Mouse (Mus musculus): ENCODE measurements around the gene Tfdp1. TPM values are rescaled to one million over a fixed set of nuclear protein-coding genes. Genes with fewer than 3 reads are reported as not detected.
"Not testable (repeated sequence)": the region's sequence is repeated elsewhere in the genome, so short reads cannot be mapped to it uniquely, and the experiment has no call there.

Tfdp1 gene
- 10 to 100 TPM; 57.6 to 58.0 TPM for total RNA-seq (2021)
- long read RNA-seq, transcript Tfdp1-204 (12 exons, 2,511 nt): minor isoform, 14 of 114 reads
- long read RNA-seq, transcript Tfdp1-201 (11 exons, 1,700 nt): major isoform, 24 of 114 reads
- long read RNA-seq, partial matches to known transcripts: 11 of 114 reads
- long read RNA-seq, other reads (novel, unspliced or antisense): 62 of 114 reads

- DNase-seq (ENCODE audit: low spot score in 2 of 2): peak; percentile 77 to 79
Measured at GRCm38 (mm10) chr8:13338255-13338860, at the start of gene Tfdp1. Gene Tfdp1, plus strand, starts transcription at chr8:13338751.

GRCm38 (mm10) chr8:13292364-13292763, 46.2 kb upstream of the Tfdp1 start:
- DNase-seq (ENCODE audit: low spot score in 2 of 2): peak; percentile 54 to 80

- DNase-seq (ENCODE audit: low spot score in 2 of 2): no peak
Measured at GRCm38 (mm10) chr8:13293677-13294470, 44.7 kb upstream of the Tfdp1 start.

DNA sequence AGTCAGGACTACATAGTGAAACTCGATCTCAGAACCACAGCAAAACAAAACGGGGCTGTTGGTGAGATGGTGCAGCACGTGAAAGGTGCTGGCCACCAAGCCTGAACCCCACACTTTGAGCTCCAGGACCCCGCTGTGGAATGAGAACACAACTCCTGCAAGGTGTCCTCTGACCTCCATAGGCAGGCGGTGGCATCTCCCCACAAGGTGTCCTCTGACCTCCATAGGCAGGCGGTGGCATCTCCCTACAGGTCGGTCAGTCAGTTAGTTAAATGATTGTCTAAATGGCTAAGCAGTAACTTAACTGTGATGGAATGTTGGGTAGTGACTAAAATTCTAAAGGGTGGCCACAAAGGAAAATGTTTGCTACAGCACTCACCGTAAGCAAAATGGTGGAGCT, 39.0 kb upstream of the Tfdp1 start:
- DNase-seq (ENCODE audit: low spot score in 2 of 2): no peak

- no peak for DNase-seq (ENCODE audit: low spot score in 2 of 2)
Measured at GRCm38 (mm10) chr8:13301036-13301435, 37.5 kb upstream of the Tfdp1 start.

DNA sequence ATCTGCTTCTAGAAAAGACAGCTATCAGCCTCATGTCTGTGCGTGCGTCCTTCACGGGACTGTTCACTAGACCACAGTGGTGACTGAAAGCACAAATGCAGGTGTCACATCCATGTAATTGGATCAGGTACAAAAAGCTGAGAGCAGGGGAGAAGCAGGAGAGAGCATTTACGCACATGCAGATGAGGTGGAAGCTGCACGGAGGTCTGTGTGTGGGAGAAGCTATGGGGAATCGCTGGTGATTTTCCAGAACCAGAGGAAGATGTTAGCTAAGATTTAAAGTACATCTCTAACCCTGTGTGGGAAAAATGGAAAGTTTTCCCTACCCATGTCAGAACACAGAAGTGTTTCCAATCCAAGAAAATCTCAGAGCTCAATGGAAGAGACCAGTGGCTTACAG, 33.1 kb upstream of the Tfdp1 start:
- DNase-seq (ENCODE audit: low spot score in 2 of 2): no peak

- DNase-seq (ENCODE audit: low spot score in 2 of 2): no peak
Measured at GRCm38 (mm10) chr8:13305884-13306283, 32.7 kb upstream of the Tfdp1 start.

- no peak for DNase-seq (ENCODE audit: low spot score in 2 of 2)
Measured at GRCm38 (mm10) chr8:13306309-13306909, 32.1 kb upstream of the Tfdp1 start.

DNA sequence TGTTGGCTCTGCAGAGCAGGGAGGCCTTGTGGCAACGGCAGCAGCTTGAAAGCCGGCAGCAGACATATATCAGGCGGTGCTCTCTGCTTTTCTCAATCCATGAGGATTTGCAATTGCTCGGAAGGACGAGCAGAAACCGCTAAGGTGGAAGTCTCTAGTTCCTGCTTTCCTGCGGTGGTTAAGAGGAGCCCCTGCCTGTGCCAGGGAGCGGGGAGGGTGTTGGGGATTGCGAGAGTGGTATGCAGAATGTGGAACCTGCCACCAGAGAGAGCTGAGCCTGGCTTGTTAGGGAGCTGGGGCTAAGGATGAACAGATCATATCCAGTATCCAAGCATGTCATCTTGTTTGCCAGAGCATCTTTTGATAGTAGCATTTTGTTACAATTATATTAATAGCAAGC, 31.6 kb upstream of the Tfdp1 start:
- DNase-seq (ENCODE audit: low spot score in 2 of 2): no peak

DNA sequence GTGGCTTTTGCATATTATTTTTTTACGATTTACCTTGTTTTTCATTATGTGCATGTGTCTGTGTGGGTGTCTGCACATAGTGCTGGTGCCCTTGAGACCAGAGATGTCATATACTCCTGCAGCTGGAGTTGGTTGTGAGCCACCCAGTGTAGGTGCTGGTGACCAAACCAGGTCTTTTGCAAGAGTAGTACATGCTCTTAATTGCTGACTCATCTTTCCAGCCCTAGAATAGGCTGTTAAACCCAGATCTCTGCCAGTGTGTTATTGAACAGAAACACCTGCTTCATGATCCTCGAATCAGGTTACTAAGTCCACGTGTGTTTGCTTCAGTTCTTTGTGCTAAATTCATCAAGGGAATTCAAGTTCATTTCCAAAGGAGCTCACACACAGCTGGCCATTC, 23.6 kb upstream of the Tfdp1 start:
- no peak for DNase-seq (ENCODE audit: low spot score in 2 of 2)

- no peak for DNase-seq (ENCODE audit: low spot score in 2 of 2)
Measured at GRCm38 (mm10) chr8:13316671-13317070, 21.9 kb upstream of the Tfdp1 start.

DNA sequence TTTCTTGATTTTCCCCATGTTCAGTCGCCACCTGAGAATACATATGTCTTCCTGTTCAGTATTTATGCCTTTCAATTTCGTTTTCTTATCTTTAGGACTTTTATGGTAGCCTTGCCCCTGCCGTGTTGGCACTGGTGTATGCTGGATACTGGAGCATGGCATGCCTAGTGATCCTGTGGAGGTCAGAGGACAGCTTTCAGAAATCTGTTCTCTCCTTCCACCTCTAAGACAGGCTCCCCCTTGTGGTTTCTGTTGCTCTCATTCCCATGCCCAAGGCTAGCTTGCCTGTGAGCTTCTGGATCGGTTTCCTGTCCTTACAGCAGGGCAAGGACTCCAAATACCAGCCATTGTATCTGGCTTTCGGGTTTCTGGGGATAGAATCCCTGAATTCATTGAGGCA, 12.0 kb upstream of the Tfdp1 start:
- no peak for DNase-seq (ENCODE audit: low spot score in 2 of 2)

DNA sequence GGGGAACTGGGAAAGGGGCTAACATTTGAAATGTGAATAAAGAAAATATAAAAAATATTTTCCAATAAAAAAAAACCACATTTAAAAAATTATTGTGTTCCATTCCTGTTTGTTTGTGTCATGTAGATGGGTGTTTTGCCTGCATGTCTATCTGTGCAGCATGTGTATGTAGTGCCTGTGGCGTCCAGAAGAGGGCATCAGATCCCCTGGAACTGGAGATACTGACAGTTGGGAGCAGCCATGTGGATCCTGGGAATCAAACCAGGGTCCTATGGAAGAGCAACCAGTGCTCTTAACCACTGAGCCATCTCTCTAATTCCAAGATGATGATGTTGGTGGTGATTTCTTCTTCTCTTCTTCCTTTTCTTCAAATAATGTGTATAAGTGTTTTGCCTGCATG, 3.9 kb upstream of the Tfdp1 start:
- DNase-seq (ENCODE audit: low spot score in 2 of 2): no peak

DNA sequence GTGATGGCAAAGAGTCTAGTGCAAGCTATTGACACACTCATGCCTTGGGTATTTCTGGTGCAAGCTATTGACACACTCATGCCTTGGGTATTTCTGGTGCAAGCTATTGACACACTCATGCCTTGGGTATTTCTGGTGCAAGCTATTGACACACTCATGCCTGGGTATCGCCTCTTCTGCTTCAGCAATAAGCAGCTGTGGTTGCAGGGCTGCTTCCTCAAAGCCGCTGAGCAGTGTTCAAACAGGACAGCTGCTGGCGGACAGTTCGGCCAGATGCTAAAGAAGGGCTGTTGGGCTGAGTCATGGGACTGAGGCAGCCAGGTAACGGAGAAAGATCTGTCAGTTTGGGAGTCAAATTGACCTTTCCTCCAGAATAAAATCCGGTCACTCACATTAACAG, 1.3 kb upstream of the Tfdp1 start:
- not testable (repeated sequence) for DNase-seq (ENCODE audit: low spot score in 2 of 2)

DNA sequence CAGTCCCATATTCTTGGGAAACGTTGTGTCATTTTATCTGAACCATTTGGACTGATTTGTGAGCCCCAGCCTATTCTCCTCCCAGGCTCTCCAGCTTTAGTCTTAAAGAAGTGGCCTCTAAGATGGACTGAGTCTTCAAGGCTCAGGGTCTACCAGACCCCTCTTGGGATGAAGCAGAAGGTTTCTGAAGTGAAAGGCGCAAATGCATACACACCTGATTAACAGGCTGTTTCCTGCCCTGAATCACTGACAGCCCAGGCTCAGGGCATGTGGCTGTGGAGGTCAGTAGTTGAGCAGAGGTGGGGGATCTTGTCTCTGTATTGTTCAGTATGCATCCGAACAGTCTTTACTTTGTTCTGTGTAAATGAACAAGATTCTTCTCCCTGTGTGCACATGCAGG, 873 bp upstream of the Tfdp1 start:
- DNase-seq (ENCODE audit: low spot score in 2 of 2): no peak

GRCm38 (mm10) chr8:13338901-13339645, 522 bp downstream of the Tfdp1 start:
- no peak for DNase-seq (ENCODE audit: low spot score in 2 of 2)

DNA sequence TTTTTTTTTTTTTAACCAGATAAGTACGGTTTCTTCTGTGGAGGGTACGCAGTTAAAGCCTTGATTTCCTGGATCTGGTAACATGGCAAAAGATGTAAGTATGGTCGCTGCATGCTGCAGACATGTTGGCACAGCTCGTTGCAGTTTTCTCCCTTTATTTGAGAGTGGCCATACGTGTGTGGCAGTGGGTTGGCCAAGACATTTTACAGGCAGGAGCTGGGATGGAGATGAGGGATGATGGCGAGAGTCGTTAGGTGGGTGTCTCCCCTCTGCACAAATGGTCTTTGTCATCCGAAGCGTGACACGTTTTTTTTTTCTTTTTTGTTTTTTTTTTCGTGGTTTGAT, 1.1 kb downstream of the Tfdp1 start:
- DNase-seq (ENCODE audit: low spot score in 2 of 2): no peak

- no peak for DNase-seq (ENCODE audit: low spot score in 2 of 2)
Measured at GRCm38 (mm10) chr8:13340650-13341049, 2.1 kb downstream of the Tfdp1 start.

DNA sequence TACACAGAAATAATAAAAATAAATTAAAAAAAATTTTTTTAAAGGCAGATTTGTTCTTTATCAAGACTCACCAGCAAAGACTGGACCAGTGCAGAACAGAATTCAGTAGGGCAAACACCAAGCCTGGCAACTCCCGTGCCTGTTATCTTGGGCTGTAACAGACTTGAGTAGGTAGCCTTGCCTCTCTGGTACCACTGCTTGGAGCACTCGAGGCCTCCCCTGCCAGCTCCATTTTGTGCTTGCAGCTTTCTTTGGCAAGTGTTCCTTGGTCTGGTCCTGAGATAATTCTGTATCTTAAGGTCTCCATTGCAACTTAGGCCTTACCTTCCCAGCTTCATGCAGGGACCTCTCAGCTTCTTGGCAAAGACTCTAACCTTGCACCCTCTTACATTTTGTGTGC, 3.8 kb downstream of the Tfdp1 start:
- DNase-seq (ENCODE audit: low spot score in 2 of 2): no peak

- no peak for DNase-seq (ENCODE audit: low spot score in 2 of 2)
Measured at GRCm38 (mm10) chr8:13343134-13343533, 4.6 kb downstream of the Tfdp1 start.

- no peak for DNase-seq (ENCODE audit: low spot score in 2 of 2)
Measured at GRCm38 (mm10) chr8:13350052-13350451, 11.5 kb downstream of the Tfdp1 start.

DNA sequence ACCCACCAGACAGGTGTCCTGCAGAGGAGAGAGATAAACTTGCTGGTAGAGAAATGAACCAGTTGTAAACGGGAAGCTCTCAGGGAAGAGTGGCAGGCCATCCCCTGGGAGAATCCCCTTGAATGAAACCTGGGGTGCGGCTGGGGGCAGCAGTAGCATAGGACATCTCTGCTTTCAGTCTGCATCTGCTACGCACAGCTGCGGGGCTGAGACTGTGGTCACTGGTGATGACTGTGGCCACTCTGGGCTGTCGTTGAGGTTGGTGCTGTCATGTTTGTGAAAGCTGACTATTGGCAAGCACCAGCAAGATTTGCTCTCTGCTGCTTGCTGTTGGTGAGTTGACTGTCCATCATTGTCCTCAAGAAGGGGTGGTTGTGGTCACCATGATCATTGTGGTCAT, 13.0 kb downstream of the Tfdp1 start:
- DNase-seq (ENCODE audit: low spot score in 2 of 2): no peak

Data from layer of hippocampus, adult 18-20 months (tissue).